Mouse (Mus musculus): Measurements from ENCODE around the gene Plpp6. TPM values are rescaled to one million over a fixed set of nuclear protein-coding genes. Genes with fewer than 3 reads are reported as not detected.
"Not testable (repeated sequence)": the region's sequence is repeated elsewhere in the genome, so short reads cannot be mapped to it uniquely, and the experiment has no call there.

The Plpp6 gene
- polyA plus RNA-seq, 1 experiment from 2014 or later = 12.3 TPM

DNA sequence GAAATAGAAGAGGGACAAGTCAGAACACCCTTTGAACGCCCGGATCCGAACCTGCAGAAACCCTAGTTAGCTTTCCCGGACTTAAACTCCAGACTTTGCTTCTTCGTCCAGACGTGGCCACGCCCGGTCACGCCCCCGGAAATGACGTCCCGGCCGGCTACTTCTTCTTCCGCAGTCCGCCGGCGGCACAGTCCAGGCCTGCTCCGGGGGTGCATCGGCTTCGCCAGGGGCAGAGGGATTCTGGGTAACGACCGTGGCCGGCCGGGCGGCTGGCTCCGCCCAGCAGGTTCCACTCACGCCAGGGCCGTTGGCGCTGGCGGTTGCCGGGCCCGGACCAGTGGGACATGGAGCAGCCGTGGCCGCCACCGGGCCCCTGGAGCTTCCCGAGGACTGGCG is 26.4 kb downstream of the Plpp6 start, which contains the start of gene Cdc37l1:
Gene Cdc37l1 (plus strand): TSS at position 159 of the 396 bp plus-strand sequence.
- H3K4me1 ChIP-seq (replicated peaks) = peaks cover 6% of the 10 kb centered on the region; the same call in 1 of the 2 replicates
- no peaks in the 10 kb centered on the region for H3K9me3 ChIP-seq
- no peaks in the 10 kb centered on the region for H3K27me3 ChIP-seq (replicated peaks)
- H3K36me3 ChIP-seq = 0 out of 2 replicates have a peak, but pooled peaks cover 2% of the 10 kb centered on the region
- H3K4me2 ChIP-seq (replicated peaks) = peak within 1 kb of the TSS; percentile 75
- peak; percentile 99 for ATAC-seq
- 0% methylated on average over 37 of the region's 37 CpGs for WGBS
- peak within 1 kb of the TSS; percentile 90 for H3K9ac ChIP-seq
- H3K4me3 ChIP-seq (replicated peaks) = peak within 1 kb of the TSS; percentile 89
- peak within 1 kb of the TSS; percentile 88 for H3K27ac ChIP-seq

DNA sequence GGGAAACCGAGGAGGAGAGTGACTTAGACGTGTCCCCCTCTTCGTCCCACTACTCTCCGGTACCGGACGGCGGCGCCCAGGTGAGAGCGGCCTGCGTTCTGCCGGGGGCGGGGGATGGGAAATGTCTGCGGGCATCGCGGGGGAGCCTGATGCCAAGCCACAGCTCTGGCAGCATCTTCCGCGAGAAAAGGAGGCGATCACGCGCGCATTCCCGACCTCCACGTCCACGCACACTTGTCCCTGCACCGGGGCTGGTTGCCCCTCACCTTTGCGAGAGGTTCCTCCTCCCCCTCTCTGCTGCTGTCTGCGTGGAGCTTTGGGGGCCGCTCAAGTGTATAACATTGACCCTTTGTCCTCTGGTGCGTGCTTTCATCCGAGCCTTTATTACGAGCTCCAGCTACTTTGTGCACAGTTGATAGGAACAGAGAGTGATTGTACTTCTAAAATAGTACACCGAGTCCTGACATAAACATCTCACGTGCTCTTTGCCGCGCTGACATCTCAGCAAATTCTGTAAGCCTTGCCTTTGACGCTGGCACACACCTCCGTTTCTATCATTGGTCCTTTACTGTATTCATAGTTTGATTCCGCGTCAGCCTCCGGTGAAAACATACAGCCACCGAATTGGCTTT is 27.0 kb downstream of the Plpp6 start:
- peak overlapping the region; percentile 89 for H3K4me3 ChIP-seq (replicated peaks)
- no peaks in the 10 kb centered on the region for H3K9me3 ChIP-seq
- H3K4me2 ChIP-seq (replicated peaks) = peak overlapping the region; percentile 75
- WGBS = under 1% methylated on average over 41 of the region's 41 CpGs
- peak overlapping the region; percentile 90 for H3K9ac ChIP-seq
- peak overlapping the region; percentile 88 for H3K27ac ChIP-seq
- ATAC-seq = peak; percentile 75
- H3K4me1 ChIP-seq (replicated peaks) = peaks cover 6% of the 10 kb centered on the region; the same call in 1 of the 2 replicates
- H3K36me3 ChIP-seq = 0 out of 2 replicates have a peak, but pooled peaks cover 6% of the 10 kb centered on the region
- no peaks in the 10 kb centered on the region for H3K27me3 ChIP-seq (replicated peaks)

DNA sequence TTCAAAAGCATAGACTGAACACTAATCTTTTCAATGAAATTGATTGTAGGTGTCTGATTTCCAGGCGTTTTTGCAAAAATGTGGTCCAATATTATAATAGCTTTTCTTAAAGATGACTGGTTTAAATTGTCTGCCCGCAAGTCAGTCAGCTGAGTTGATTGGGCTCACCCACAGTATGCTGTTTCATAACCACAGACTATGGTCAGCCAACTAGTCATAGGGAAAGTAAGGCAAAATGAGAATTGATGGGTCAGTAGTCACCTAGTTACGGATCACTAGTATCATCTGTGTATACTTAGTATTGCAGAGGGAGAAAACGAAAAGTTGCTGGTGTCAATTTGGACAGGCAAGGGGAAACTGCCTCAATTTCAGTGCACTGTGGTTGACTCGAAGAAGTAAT is 27.6 kb downstream of the Plpp6 start:
- Histone ChIP-seq H3K4me2 (replicated peaks) (peak overlapping the region; percentile 75), H3K9ac (peak overlapping the region; percentile 90), H3K36me3 (0 out of 2 replicates have a peak, but pooled peaks cover 11% of the 10 kb centered on the region), H3K27ac (no peak overlapping the region), H3K27me3 (replicated peaks) (no peaks in the 10 kb centered on the region), H3K9me3 (no peaks in the 10 kb centered on the region), H3K4me3 (replicated peaks) (peak overlapping the region; percentile 89), H3K4me1 (replicated peaks) (peaks cover 6% of the 10 kb centered on the region; the same call in 1 of the 2 replicates)
- 68% methylated on average over 5 of the region's 5 CpGs for WGBS
- no peak for ATAC-seq

DNA sequence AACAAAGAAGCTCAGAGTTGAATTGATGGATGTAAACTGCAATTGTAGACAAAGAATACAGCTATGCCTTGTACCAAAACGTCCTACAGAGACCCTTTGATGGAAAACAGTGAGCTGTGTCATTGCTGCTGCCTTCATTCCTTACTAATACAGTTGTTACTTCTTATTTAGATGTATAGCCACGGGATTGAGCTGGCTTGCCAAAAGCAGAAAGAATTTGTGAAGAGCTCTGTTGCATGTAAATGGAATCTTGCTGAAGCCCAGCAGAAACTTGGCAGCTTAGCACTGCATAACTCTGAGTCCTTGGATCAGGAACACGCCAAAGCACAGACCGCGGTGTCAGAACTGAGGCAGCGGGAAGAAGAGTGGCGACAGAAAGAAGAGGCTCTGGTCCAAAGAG is 31.1 kb downstream of the Plpp6 start:
- Histone ChIP-seq H3K27ac (no peak overlapping the region), H3K36me3 (0 out of 2 replicates have a peak, but pooled peaks cover 11% of the 10 kb centered on the region), H3K4me1 (replicated peaks) (peaks cover 6% of the 10 kb centered on the region; the same call in 1 of the 2 replicates), H3K9ac (no peak overlapping the region), H3K9me3 (no peaks in the 10 kb centered on the region), H3K4me3 (replicated peaks) (no peak overlapping the region), H3K4me2 (replicated peaks) (no peak overlapping the region), H3K27me3 (replicated peaks) (no peaks in the 10 kb centered on the region)
- no peak for ATAC-seq
- 74% methylated on average over 7 of the region's 7 CpGs for WGBS

DNA sequence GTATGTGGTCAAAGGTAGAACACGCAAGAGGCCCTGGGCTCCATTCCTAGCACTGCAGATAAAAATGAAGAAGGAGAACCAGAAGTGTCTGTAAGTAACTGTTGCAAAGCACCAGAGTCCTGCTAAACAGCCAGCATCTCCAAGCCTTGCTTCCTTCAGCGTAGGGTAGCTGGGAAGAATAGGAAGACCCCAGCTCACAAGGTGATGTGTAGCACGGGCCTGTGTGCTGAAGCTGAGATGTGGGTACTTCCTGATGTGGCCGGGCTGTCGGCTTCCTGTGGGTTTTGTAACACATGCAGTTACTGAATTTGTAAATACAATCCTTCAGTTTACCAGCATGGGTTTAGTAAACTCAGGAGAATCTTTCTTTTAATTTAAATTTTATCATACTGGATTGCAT is 31.6 kb downstream of the Plpp6 start:
- no peak for ATAC-seq
- Histone ChIP-seq H3K4me1 (replicated peaks) (peaks cover 6% of the 10 kb centered on the region; the same call in 1 of the 2 replicates), H3K4me3 (replicated peaks) (no peak overlapping the region), H3K27ac (no peak overlapping the region), H3K9ac (no peak overlapping the region), H3K9me3 (no peaks in the 10 kb centered on the region), H3K27me3 (replicated peaks) (no peaks in the 10 kb centered on the region), H3K4me2 (replicated peaks) (no peak overlapping the region), H3K36me3 (0 out of 2 replicates have a peak, but pooled peaks cover 11% of the 10 kb centered on the region)
- 89% methylated on average over 5 of the region's 5 CpGs for WGBS

DNA sequence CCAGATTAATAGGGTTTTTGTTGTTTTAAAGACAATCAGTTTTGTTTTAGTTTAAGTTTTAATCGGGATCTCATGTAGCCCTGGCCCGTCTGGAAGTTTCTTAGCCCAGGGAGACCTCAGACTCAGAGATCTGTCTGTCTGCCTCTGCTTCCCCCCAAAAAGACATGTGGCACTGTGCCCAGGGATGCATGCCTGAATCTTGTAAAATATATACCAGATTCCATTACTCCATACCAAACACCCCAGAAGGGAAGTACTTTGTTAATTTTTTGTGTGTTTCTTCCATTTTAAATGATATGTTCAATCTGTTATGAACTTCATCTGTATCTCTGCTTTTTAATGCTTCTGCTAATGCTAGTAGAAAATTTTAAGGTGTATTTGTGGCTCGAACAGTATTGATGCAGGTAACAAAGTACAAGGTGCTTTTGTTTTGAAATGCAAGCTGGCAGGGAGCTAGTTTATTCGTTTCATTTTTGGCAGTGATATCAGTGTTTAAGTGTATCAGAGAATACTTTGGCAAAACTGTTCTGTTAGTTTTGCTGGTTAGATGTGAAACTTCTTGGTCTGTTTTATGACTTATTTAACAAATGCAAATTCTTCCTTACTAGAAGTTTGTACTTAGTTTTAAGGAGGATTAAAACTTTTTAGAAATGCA is 34.4 kb downstream of the Plpp6 start:
- WGBS = 75% methylated on average over 4 of the region's 4 CpGs
- Histone ChIP-seq H3K4me3 (replicated peaks) (no peak overlapping the region), H3K9ac (no peak overlapping the region), H3K27ac (no peak overlapping the region), H3K27me3 (replicated peaks) (no peaks in the 10 kb centered on the region), H3K4me1 (replicated peaks) (no peaks in the 10 kb centered on the region), H3K4me2 (replicated peaks) (no peak overlapping the region), H3K9me3 (no peaks in the 10 kb centered on the region), H3K36me3 (peaks cover 11% of the 10 kb centered on the region; the same call in 1 of the 2 replicates)
- no peak for ATAC-seq

DNA sequence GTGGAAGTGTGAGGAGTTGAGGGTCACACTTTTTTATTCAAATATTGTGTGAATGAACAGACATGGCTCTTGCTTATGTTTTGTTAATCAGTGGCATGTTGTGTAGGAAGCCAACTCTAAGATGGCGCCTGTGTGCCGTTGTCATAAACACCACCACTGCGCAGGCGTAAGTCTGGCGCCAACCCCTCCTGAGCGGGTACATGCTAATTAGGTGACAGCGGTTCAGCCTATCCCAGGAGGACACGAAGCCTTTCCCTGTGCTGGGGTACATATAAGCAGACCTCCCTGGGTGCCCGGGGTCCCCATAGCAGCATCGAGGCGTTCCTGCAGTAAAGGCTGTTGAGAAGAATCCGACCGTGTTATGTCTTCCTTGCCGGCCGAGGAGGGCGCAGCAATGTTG is 36.6 kb downstream of the Plpp6 start:
- not testable (repeated sequence) for H3K9ac ChIP-seq; ATAC-seq; H3K36me3 ChIP-seq; H3K4me1 ChIP-seq (replicated peaks); H3K4me2 ChIP-seq (replicated peaks); H3K27ac ChIP-seq; H3K4me3 ChIP-seq (replicated peaks); H3K27me3 ChIP-seq (replicated peaks); H3K9me3 ChIP-seq
- WGBS = 95% methylated on average over 16 of the region's 16 CpGs

DNA sequence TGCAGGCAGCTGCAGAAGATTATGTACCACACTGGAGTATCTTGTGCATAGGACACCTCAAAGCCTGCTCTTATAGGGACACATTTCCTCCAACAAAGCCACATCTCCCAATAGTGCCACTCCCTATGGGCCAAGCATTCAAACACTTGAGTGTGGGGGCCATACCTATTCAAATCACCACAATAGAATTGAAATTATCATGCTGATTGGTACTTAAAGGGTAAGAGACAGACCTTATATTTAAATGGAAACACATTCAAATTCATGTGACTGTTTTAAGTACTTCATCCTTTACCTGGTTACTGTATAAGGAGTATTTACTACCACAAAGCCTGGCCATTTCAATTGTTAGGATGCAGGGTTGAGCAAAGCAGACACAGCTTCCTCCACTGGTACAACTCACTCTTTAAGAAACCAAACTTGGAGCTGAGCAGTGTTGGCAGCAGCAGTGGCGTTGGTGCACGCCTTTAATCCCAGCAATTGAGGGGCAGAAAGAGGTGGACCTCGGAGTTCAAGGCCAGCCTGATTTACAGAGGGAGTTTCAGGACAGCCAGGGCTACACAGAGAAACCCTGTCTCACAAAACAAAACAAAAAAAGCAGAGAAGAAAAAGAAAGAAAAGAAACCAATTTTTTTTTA is 44.4 kb downstream of the Plpp6 start:
- WGBS = 83% methylated on average over 3 of the region's 3 CpGs
- no peak for ATAC-seq
- Histone ChIP-seq H3K4me3 (replicated peaks) (no peak overlapping the region), H3K9me3 (no peaks in the 10 kb centered on the region), H3K4me1 (replicated peaks) (no peaks in the 10 kb centered on the region), H3K36me3 (peaks cover 9% of the 10 kb centered on the region), H3K4me2 (replicated peaks) (no peak overlapping the region), H3K27me3 (replicated peaks) (no peaks in the 10 kb centered on the region), H3K9ac (no peak overlapping the region), H3K27ac (no peak overlapping the region)

DNA sequence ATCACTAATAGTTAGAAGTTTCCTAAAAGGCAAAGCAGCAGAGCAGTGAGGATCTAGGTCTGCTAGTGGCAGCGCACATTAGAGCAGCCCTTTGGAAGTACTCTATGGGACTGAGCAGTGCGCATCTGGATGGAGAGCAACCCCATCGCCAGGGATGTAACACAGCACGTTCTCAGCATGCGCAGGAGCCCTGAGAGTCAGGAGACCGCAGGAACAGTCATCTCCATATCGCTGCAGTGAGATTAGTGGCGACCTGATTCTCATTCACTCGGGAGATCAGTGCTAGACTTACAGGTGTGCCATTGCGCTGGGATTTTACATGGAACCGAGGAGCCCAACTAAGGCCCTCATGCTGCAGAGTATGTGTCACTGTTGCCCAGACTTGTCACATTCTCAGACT is 45.3 kb downstream of the Plpp6 start:
- no peaks in the 10 kb centered on the region for H3K9me3 ChIP-seq
- peaks cover 9% of the 10 kb centered on the region for H3K36me3 ChIP-seq
- no peak overlapping the region for H3K27ac ChIP-seq
- H3K4me1 ChIP-seq (replicated peaks) = no peaks in the 10 kb centered on the region
- H3K27me3 ChIP-seq (replicated peaks) = no peaks in the 10 kb centered on the region
- H3K9ac ChIP-seq = no peak overlapping the region
- ATAC-seq = no peak
- no peak overlapping the region for H3K4me3 ChIP-seq (replicated peaks)
- no peak overlapping the region for H3K4me2 ChIP-seq (replicated peaks)
- WGBS = 94% methylated on average over 11 of the region's 11 CpGs

DNA sequence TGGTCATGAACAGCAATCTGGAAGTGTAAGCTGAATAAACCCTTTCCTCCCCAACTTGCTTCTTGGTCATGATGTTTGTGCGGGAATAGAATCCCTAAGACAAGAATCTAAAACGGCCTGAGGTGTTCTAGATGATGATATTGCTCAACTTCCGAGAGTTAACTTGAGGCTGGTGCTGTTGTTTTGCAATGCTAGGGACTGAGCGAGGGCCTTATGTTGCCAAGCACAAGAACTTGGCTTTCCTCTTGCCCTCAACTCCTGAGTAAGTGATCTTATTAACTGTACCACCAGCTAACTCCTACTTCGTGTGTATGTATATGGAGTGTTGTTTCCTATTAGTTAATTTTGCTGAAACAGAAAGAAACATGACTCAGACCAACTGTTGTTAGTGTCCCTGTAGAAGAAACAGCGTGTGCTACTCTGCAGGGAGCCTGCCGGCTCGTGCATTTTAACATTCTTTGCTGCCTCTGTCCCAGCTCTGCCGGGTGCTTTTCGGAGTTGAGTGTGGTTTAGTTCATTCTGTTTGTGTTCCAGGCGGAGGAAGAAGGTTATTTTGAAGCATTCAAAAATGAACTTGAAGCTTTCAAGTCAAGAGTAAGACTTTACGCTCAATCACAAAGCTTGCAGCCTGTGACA is 47.7 kb downstream of the Plpp6 start:
- Histone ChIP-seq H3K9me3 (no peaks in the 10 kb centered on the region), H3K27ac (no peak overlapping the region), H3K27me3 (replicated peaks) (no peaks in the 10 kb centered on the region), H3K9ac (no peak overlapping the region), H3K4me2 (replicated peaks) (no peak overlapping the region), H3K4me1 (replicated peaks) (no peaks in the 10 kb centered on the region), H3K36me3 (peaks cover 13% of the 10 kb centered on the region), H3K4me3 (replicated peaks) (no peak overlapping the region)
- no peak for ATAC-seq
- WGBS = 89% methylated on average over 12 of the region's 12 CpGs

DNA sequence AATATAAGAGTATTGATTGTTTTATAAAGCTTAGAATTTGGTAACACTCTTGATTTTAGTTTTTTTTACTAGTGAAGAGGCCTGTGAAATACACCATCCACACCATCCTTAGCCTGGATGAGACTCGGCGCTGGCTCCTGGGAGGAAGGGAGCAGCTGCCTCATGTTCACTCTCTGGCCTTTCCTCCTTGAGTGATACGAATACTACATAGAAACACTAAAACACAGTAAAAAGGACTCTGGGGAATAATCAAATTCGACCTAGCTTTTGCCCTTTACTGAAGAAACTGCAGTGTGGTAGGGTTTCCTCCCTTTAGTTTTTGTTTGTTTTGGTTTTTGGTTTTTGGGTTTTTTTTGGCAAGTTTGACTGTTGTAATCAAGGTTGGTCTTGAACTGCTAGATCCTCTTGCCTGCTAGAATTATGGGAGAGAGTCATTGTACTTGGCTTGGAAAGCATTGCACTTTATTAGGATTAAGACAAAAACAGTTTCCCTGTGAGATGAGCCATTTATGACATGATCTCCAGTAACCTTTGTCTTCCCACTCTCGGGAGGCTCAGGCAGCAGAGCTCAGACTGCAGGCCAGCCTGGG is 50.8 kb downstream of the Plpp6 start:
- ATAC-seq = no peak
- 84% methylated on average over 5 of the region's 5 CpGs for WGBS
- H3K9me3 ChIP-seq = no peaks in the 10 kb centered on the region
- H3K4me2 ChIP-seq (replicated peaks) = no peak overlapping the region
- peaks cover 9% of the 10 kb centered on the region for H3K36me3 ChIP-seq
- H3K9ac ChIP-seq = no peak overlapping the region
- H3K27me3 ChIP-seq (replicated peaks) = no peaks in the 10 kb centered on the region
- H3K4me3 ChIP-seq (replicated peaks) = no peak overlapping the region
- H3K4me1 ChIP-seq (replicated peaks) = no peaks in the 10 kb centered on the region
- H3K27ac ChIP-seq = no peak overlapping the region

Data from intestine, embryonic 15.5 days (tissue).